Mouse (Mus musculus) ES-E14 (cell line): ENCODE data around the gene Mzt1. TPM values are rescaled to one million over a fixed set of nuclear protein-coding genes. Genes with fewer than 3 reads are reported as not detected.

Experiments
- DNase-seq: peaks from one replicate; pipeline ENCODE4 v3.0.0-alpha.2; 2013; ENCODE audit warnings: low read depth, low spot score
- H3K27ac ChIP-seq: 2 replicates; pipeline ENCODE4 v1.5.1; 2012; ENCODE audit warnings: low read depth, mild to moderate bottlenecking, low read length, moderate library complexity, mixed read lengths; ENCODE audit not compliant: poor library complexity, insufficient read depth, severe bottlenecking
- H3K36me3 ChIP-seq: 2 replicates; pipeline ENCODE4 v1.6.1; 2012; ENCODE audit warnings: mild to moderate bottlenecking, low read length, moderate library complexity, mixed read lengths; ENCODE audit not compliant: control insufficient read depth, poor library complexity, insufficient read depth, severe bottlenecking
- H3K4me1 ChIP-seq, 2 experiments: fragments of 150-350 bp in 1 of 2; sonication (generic) in 1 of 2; 2 replicates each; pipeline ENCODE4 v1.6.1; 2012; ENCODE audit warnings: low read length in 2 of 2, mild to moderate bottlenecking in 1 of 2, mixed read lengths in 1 of 2; ENCODE audit not compliant: control insufficient read depth in 2 of 2, insufficient read depth in 2 of 2, poor library complexity in 1 of 2
- H3K4me3 ChIP-seq, 2 experiments: fragments of 150-350 bp in 1 of 2; sonication (generic) in 1 of 2; 2 replicates each; pipeline ENCODE4 v1.5.1; 2012; ENCODE audit warnings: low read length in 2 of 2, low read depth in 1 of 2, mild to moderate bottlenecking in 1 of 2, mixed read lengths in 1 of 2; ENCODE audit not compliant: insufficient read depth in 1 of 2, poor library complexity in 1 of 2, severe bottlenecking in 1 of 2
- H3K9ac ChIP-seq: 2 replicates; pipeline ENCODE4 v1.6.1; 2012; ENCODE audit warnings: low read depth, mild to moderate bottlenecking, low read length, mixed read lengths; ENCODE audit not compliant: poor library complexity, insufficient read depth, severe bottlenecking
- H3K9me3 ChIP-seq: fragments of 150-350 bp; sonication (generic); 2 replicates; pipeline ENCODE4 v1.6.1; 2012; ENCODE audit warnings: low read depth, mild to moderate bottlenecking, low read length; ENCODE audit not compliant: control insufficient read depth, insufficient read depth
- CHD2 ChIP-seq: IDR thresholded peaks from 2 replicates; pipeline ENCODE4 v1.6.1; 2014; ENCODE audit warnings: mild to moderate bottlenecking, low read depth, low read length, inconsistent platforms
- HCFC1 ChIP-seq: IDR thresholded peaks from 2 replicates; pipeline ENCODE4 v1.6.1; 2012; ENCODE audit warnings: low read length, inconsistent platforms, borderline replicate concordance; ENCODE audit not compliant: insufficient read depth
- MAFK ChIP-seq: IDR thresholded peaks from 2 replicates; pipeline ENCODE4 v1.6.1; 2014; ENCODE audit warnings: mild to moderate bottlenecking, low read depth, low read length, inconsistent platforms; ENCODE audit not compliant: insufficient read depth
- ZC3H11A ChIP-seq: IDR thresholded peaks from 2 replicates; pipeline ENCODE4 v1.6.1; 2012; ENCODE audit warnings: low read depth, mild to moderate bottlenecking, inconsistent platforms, low read length, borderline replicate concordance
- ZNF384 ChIP-seq: IDR thresholded peaks from 2 replicates; pipeline ENCODE4 v1.6.1; 2012; ENCODE audit warnings: low read depth, low read length, inconsistent platforms
- in situ Hi-C, 2 experiments: fragments of 600-800 bp; cut with MboI; formaldehyde crosslinking; loops; one replicate each; pipeline ENCODE4 v1.15.1; 2025; ENCODE audit warnings: low sequenced_read_pairs in 2 of 2, inconsistent platforms in 1 of 2; ENCODE audit not compliant: unreplicated experiment in 2 of 2
- total RNA-seq: library from RNA; depleted of rRNA; stranded (reverse); fragments of 300-350 nt; gene quantifications from 2 replicates; pipeline ENCODE4 v1.2.3, GENCODE M21; 2012

Gene Mzt1
- total RNA-seq, 1 experiment: 18.5 TPM

DNA sequence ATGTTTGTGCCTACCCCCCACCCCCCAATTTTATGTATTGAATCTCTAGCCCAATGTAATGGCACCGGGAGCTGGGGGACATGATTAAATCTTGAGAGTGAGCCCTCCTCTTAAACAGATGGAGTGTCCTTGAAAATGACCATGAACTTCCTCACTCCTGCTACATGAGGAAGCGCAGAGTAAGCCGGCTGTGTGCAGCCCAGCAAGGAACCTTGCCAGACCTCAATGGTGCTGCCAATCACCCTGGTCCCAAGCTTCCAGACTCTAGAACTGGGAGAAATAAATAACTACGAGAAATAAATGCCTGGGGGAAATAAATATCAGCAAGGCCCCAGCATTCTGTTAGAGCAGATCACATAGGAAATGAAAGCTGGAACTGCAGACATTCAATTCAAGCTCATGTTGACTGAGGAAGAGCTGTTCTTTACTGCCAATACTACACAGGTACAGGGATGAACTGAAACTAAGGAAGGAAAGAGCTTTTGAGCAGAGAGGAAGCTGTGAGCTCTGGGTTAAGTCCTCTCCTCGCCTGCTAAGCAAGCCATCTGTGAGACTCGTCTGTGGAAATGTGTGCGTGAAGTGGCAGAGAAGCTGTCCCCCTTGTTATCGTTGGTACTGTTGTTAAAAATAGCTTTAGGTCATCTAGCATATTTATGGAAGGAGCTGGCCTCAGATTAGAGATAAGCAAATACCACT is 35.6 kb downstream of the Mzt1 start:
- Histone ChIP-seq H3K4me1 (0 out of 4 replicates have a peak, but pooled peaks cover 0 to 1% of the 10 kb centered on the region in 2 experiments), H3K9ac (no peak overlapping the region), H3K4me3 (no peak overlapping the region), H3K27ac (no peak overlapping the region), H3K36me3 (no peaks in the 10 kb centered on the region), H3K9me3 (no peaks in the 10 kb centered on the region)
- DNase-seq: no peak
- TF ChIP-seq ZNF384 (no peak), ZC3H11A (no peak), CHD2 (no peak), MAFK (no peak), HCFC1 (no peak)
- in situ Hi-C loops: no loop called here

DNA sequence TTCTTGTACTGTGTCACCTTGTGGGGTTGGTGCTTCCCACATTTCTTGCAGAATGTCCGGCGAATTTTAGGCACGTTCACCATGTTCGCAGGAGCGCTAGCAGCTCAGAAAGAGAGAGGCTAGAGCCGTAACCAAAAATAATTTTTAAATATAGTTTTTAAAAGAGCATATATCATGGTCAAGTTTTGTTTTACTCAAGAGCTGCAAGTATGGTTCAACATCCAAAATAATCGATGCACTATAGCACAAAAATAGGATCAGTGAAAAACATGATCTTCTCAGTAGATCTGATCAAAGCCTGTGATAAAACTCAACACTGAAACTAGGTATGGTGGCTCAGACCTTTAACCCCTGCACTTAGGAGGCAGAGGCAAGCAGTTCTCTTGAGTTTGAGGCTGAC is 51.7 kb downstream of the Mzt1 start, which contains the start of gene Rpl36a-ps1:
Rpl36a-ps1 (minus strand) TSS at position 101 of the 400 bp plus-strand sequence.
- no peak for DNase-seq
- Histone ChIP-seq H3K36me3 (no peaks in the 10 kb centered on the region), H3K27ac (no peak within 1 kb of the TSS), H3K9me3 (no peaks in the 10 kb centered on the region), H3K9ac (no peak within 1 kb of the TSS), H3K4me1 (peaks cover 0 to 3% of the 10 kb centered on the region in 2 experiments; a peak in 1 of 4 replicates), H3K4me3 (no peak within 1 kb of the TSS)
- TF ChIP-seq ZNF384: no peak
- in situ Hi-C loops: no loop called here

DNA sequence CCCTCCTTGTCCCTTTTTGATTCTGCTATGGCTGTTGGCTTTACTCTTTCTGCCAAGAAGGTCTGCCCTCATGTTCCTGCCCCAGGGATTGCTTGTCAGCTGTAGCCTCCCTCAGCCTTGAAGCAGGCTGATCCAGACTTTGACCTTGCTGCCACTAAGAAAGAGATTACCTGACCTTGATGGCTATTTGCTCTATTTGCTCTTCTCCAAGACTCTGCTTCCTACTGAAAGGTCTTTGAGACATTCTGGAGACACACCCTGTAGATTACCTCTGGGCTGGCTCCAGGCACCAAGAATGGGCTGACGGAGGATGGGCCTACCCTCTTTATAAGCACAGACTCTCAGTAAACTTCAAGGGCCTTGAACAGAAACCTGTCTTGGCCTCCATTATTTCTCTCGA is 53.5 kb downstream of the Mzt1 start:
- in situ Hi-C loops: no loop called here
- DNase-seq: peak; percentile 25
- Histone ChIP-seq H3K9ac (no peak overlapping the region; the same call in 1 of the 2 replicates), H3K36me3 (no peaks in the 10 kb centered on the region), H3K4me3 (no peak overlapping the region), H3K9me3 (no peaks in the 10 kb centered on the region), H3K27ac (no peak overlapping the region), H3K4me1 (peaks cover 0 to 3% of the 10 kb centered on the region in 2 experiments; a peak in 1 of 4 replicates)
- no peak for TF ChIP-seq HCFC1
- TF ChIP-seq CHD2: no peak
- TF ChIP-seq ZC3H11A: no peak
- no peak for TF ChIP-seq MAFK
- no peak for TF ChIP-seq ZNF384

DNA sequence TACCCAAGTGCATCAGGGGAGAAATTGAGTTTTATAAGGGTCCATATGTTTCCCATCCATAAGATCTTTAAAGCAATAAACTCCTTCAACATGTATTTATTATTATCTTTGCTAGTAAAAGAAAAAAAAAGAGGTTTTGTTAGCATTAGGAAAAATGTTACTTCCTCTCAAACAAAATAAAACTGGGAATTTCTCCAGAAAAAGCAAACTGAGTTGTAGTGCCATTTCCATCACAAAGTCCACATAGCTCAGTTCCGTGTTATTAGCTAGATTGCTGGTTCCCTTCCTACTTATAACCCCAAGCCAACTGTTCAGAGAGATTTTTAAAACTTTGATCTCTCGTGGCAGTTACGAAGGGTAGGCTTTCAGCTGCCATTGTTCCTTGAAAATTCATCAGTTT is 55.3 kb downstream of the Mzt1 start:
- no peak overlapping the region for H3K27ac ChIP-seq
- TF ChIP-seq CHD2 (no peak), ZNF384 (no peak), ZC3H11A (no peak), HCFC1 (no peak), MAFK (no peak)
- no peaks in the 10 kb centered on the region for H3K9me3 ChIP-seq
- in situ Hi-C loops: no loop called here
- H3K4me3 ChIP-seq: no peak overlapping the region
- H3K36me3 ChIP-seq: no peaks in the 10 kb centered on the region
- H3K4me1 ChIP-seq: peaks cover 0 to 3% of the 10 kb centered on the region in 2 experiments; a peak in 1 of 4 replicates
- no peak overlapping the region for H3K9ac ChIP-seq
- DNase-seq: no peak
